Mouse (Mus musculus): ENCODE measurements around the gene Pabpc1l.

Gene Pabpc1l

DNA sequence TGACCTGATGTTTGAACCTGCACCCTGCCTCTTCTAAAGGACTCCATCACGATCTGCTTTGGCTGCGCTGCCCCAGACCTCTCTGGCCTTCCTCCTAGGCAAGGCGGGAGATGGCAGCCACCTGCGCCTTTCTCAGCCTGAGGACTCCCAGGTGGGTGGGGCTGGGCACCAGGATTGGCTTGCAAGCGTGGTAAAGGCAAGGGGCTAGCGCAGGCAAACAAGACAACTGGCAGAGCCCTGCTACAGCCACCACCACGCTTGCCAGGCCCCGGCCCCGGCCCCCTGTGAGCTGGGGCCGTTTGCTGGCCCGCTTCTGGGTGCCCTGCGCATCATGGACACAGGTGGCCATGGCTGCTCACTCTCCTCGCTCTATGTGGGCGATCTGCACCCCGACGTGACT is at the start of gene Pabpc1l:
Gene Pabpc1l, plus strand, starts transcription at position 301 of the 400 bp plus-strand sequence.
- DNase-seq: no peak

DNA sequence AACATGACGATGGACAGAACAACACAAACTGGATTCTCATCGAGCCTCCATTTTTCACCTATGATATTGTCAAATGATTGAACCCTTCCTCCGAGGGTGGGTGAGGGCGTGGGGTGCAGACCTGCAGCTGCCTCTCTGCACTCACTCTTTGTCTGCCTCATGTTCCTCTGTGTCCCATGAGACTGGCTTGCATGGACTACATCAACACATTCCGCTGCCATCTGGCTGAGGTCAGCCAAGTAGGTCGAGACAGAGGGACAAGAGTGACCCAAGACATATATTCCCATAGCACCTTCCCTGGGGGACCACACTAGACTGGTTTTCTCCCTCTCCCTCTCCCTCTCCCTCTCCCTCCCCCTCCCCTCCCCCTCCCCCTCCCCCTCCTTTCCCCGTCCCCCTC is 48.8 kb upstream of the Pabpc1l start:
- DNase-seq: no peak

- DNase-seq: no peak
These were observed 38.0 kb upstream of the Pabpc1l start for GRCm38 (mm10) chr2:163987233-163987632.

- no peak for DNase-seq
These were observed 32.4 kb upstream of the Pabpc1l start for GRCm38 (mm10) chr2:163992871-163993270.

- no peak for DNase-seq
These were observed 30.6 kb upstream of the Pabpc1l start, which contains the start of gene Ywhab for GRCm38 (mm10) chr2:163994654-163994976. Gene Ywhab (plus strand): TSS chr2:163994960.

DNA sequence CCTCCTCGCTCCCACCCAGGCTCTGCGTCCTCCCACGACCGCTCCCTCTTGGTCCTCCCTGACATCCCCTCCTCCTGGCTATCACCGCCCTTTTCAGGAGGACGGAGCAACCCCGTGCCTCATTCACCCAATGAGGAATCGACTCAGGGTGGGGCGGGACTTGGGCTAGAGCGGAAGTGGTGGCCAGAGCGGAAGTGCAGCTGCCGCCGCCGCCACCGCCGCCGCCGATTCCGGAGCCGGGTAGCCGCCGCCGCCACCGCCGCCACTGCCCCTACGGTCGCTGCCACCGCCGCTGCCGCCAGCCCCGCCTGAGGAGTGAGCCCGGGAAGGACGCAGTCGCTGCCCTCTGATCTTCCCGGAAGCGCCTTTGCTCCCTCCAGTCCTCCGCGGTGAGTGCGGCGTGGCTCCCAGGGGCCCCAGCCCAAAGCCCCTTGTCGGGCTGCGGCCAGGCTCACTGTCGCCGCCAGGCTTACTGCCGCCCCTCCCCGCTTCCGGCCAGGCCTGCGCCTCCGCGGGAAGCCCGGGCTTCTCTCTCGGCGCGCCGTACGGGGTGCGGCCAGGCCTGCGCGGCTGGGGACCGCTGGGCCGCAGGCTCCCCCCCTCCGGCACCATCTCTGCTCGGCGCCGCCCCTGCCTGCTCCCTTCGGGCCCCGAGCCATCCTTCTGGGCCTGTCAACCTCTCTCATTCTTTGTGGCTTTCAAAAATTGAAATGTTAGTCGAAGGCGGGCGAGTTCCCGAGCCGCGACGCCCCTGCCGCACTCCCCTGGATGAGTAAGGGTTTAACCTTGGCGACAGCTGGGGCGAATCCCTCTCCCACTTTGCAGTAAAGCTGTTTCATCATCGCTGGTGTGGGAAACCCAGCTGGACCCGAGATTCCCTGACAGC is 30.0 kb upstream of the Pabpc1l start:
- peak; percentile 91 for DNase-seq

GRCm38 (mm10) chr2:163996275-163996674 is 29.0 kb upstream of the Pabpc1l start:
- DNase-seq: no peak

DNA sequence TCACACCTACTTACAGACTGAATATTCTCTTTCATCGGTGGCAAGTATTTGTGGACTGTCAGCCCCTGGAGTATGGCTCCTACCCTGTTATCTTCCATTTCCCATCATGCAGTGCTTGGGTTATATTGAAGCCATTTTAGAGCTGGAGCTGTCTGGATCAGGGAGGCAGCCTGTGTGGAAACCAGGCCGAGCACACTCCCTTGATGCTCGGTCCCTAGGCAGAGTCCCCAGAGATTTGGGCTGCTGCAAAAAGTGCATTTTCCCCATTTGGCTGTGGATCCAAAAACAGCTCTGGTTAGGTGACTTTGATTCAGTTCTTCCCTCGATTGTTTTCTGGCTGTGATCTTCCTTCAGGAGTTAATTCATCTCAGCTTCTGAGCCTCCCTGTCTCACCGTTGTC is 28.4 kb upstream of the Pabpc1l start:
- DNase-seq: no peak

GRCm38 (mm10) chr2:163998981-163999380 is 26.3 kb upstream of the Pabpc1l start:
- DNase-seq: no peak

- no peak for DNase-seq
These were observed 22.6 kb upstream of the Pabpc1l start for GRCm38 (mm10) chr2:164002637-164003036.

- no peak for DNase-seq
These were observed 20.7 kb upstream of the Pabpc1l start for GRCm38 (mm10) chr2:164004503-164004902.

DNA sequence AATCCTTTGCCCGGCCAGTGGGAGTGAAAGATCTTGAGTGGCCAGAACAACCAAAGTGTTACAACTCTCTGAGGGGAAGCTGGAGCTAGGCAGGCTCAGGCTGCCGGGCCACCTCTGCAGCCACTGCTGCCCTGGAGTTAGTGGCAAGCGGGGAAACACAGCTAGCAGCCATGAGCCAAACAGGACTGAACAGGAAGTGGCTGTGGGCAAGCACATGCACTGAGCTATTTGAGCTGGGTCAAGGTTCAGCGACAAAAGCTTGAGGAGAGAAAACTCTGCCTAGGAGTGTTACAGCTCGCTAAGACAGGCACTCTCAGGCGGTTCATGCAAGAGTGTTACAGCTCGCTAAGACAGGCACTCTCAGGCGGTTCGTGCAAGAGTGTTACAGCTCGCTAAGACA is 18.3 kb upstream of the Pabpc1l start:
- DNase-seq: peak; percentile 51

GRCm38 (mm10) chr2:164007547-164007946 is 17.7 kb upstream of the Pabpc1l start:
- DNase-seq: no peak

DNA sequence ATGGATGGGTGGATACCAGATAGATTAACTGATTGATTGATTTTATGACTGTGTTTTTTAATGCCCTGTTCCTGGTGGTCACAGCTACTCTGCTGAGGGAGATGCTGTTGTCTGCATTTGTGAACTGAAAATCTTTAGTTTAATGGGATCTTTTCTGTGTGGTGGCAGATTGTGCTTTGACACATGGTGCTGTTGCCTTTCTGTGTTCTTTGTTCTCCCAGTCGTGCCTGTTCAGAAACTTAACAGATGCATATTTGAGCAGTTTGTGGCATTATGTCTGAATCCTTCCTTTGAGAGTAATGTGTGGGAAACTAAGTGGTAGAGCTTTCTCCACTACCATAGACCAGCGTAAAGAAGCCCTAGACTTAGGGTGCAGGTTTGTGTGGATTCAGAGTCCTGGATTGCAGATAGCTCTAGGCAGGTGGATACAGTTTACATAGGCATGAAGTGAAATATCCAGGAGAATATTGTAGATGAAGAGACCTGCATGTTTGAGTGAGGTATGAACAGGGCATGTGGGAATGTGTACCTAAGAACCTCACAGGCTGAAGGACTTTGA is 17.2 kb upstream of the Pabpc1l start:
- no peak for DNase-seq

GRCm38 (mm10) chr2:164009227-164009626 is 16.0 kb upstream of the Pabpc1l start:
- DNase-seq: no peak

DNA sequence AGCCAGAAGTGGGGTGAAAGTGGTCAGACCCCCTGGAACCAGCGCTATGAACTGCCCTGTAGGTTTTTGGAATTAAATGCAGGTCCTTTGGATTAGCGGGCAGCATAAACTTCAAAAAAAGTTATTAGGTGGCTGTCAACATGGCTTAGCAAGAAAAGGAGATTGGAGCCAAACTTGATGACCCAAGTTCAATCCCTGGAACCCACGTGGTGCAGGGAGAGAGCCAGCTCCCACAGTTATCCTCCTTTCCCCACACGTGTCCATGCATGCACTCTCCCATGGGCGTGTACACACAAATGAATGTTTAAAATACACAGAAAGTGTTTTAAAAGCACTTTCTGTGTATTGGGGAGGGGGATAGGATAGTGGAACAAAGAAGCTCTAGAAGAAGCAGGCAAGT is 14.8 kb upstream of the Pabpc1l start:
- DNase-seq: no peak

- DNase-seq: no peak
These were observed 14.3 kb upstream of the Pabpc1l start for GRCm38 (mm10) chr2:164010944-164011343.

DNA sequence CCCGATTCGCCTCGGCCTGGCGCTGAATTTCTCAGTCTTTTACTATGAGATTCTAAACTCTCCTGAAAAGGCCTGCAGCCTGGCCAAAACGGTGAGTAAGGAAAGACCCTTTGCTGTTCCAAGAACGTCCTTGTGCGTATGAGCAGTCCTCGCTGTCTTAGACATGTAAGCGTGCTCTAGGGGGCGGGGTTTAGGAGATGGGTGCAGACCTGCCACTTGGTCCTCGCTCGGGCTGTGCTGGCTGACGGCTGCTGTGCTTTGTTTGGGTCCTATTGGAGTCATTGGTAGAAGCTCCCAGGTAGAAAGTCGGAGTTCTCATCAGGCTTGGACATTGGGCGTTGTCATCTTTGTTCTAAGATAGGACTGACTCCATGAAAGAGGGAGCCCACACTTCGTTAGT is 9.9 kb upstream of the Pabpc1l start:
- DNase-seq: no peak

DNA sequence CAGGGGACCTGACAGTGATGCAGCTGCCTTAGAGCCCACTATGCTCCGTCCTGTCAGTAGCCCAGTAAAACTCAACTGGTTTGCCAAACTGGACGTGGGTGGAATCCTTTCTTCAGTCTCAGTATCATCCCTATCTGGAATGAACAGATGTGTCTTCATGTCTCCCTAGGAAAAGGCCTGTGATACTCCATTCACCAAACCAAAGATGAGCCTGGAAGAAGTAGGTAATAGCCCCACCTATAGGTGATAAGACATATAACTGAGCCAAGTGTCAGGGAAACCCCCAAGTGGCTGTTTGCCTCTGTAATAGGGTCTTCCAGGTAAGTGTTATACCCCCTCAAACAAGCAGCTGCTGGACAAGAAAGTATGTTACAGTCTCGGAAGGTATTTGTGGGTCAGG is 6.3 kb upstream of the Pabpc1l start:
- no peak for DNase-seq

- DNase-seq: no peak
These were observed 5.3 kb upstream of the Pabpc1l start for GRCm38 (mm10) chr2:164019943-164020342.

DNA sequence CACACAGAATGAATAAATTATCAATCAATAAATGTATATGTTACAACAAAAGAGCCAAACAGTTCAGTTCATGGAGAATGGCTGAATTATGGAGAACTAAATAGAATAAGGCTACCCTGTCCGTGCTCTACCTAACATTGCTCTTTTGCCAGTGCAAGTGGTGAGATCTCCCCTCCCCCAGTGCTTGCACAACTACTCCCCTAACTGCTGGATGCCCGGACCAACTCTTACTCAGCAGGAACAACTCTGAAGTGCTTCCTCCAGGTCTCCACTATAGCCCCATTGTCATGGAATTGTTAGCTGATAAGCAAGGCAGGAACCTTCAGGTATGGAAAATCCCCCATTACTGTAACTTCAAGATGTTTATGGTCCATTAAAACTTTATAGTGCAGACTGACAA is 3.1 kb upstream of the Pabpc1l start:
- no peak for DNase-seq

DNA sequence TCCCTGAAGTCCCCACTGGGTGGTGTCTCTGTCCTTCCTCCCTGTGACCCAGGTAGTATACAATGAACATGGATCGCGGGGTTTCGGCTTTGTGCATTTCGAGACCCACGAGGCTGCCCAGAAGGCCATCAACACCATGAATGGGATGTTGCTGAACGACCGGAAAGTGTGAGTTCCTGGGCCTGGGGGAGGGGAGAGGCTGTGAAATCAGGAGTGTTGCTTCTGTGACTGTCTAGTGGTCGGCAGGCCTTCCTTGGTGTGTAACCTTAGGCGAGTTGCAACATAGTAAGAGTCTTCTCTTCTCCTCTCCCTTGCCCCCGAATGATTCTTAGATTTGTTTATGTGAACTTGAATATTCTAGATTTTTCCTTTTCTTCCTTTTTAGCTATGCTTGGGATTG is 5.9 kb downstream of the Pabpc1l start:
- no peak for DNase-seq

GRCm38 (mm10) chr2:164032973-164033372 is 7.7 kb downstream of the Pabpc1l start:
- DNase-seq: no peak

DNA sequence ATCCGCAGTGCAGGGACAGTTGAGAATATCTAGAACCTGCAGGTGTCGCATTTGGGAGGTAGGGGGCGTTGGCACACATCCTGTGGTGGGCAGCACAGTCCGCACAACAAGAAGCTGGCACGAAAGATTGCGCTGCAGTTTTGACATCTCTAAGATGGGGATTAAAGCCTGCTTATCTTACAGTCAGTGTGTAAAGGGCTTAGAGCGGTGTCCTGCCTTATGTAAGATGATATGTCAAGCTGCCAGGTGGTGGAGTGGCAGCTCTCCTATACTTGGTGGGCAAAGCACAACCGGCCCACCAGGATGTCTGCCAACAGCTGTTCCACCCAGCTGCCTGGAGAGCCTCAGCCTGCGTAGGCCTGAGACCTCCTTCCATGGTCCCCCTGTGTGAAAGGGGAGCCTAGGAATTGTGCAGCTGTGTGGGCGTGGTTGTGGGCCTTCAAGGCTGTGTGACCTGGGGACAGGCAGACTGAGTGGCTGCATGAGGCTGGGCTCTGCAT is 11.3 kb downstream of the Pabpc1l start:
- DNase-seq: peak; percentile 58
